Mouse (Mus musculus): Measurements from ENCODE around the gene Dnah8. TPM values are rescaled to one million over a fixed set of nuclear protein-coding genes. Genes with fewer than 3 reads are reported as not detected.
"Not testable (repeated sequence)": the region's sequence is repeated elsewhere in the genome, so short reads cannot be mapped to it uniquely, and the experiment has no call there.

Gene Dnah8
- 2.4 and 3.1 TPM in 2 replicates for polyA plus RNA-seq (2016; fragmentation: Nextera tagmentation; extraction: Ambion mirVana)

DNA sequence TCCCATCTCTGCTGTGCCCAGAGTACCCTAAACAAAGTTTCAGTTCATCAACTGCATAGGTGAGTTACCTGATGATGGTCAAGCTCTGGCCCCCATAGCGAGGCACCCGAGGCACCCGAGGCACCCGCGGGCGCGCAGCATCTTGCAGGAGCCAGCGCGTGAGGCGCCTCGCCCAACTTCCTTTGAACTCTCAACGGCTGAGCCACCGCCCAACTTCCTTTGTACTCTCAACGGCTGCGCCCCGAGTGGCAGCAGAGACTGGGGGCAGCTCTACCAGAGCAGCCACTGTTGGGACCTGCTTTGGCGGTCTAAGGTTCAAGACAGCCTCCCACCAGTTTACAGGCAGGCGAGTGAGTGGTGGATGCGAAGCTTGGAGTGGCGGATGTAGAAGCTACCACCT lies at the start of gene Dnah8:
TSS of gene Dnah8 (plus strand) at position 223 of the 400 bp plus-strand sequence.
- H3K36me3 ChIP-seq; H3K27me3 ChIP-seq (replicated peaks); H3K4me1 ChIP-seq; H3K4me3 ChIP-seq; H3K9ac ChIP-seq; H3K9me3 ChIP-seq (replicated peaks); H3K27ac ChIP-seq: not testable (repeated sequence)
- no CpG with 5 or more reads among the region's 20 CpGs for WGBS (ENCODE audit: insufficient replicate concordance)
- ATAC-seq, result peak; percentile 71
- H3K4me2 ChIP-seq, result 0 out of 2 replicates have a peak within 1 kb of the TSS, but pooled peaks have one; percentile 27

DNA sequence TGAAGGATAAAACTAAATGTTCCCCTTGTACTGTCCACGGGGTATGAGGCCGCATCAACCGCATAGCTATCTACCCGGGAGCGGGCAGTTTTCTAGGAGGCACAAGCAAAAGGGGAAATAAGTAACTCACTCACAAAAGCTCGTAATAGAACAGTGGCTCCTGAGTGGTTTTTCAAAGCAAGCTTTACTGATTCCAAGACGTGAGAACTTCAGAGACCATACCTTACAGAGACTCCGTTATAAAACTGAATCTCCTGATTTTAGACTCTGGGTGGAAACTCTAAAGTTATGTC lies 49.4 kb upstream of the Dnah8 start:
- WGBS (ENCODE audit: insufficient replicate concordance), result 21% methylated on average over 8 of the region's 8 CpGs
- Histone ChIP-seq H3K4me2 (peak overlapping the region; percentile 90), H3K36me3 (no peaks in the 10 kb centered on the region), H3K27me3 (replicated peaks) (no peaks in the 10 kb centered on the region), H3K9me3 (replicated peaks) (no peaks in the 10 kb centered on the region), H3K4me3 (peak overlapping the region; percentile 84), H3K27ac (peak overlapping the region; percentile 39), H3K9ac (peak overlapping the region; percentile 17; the same call in 1 of the 2 replicates), H3K4me1 (peaks cover 40% of the 10 kb centered on the region)
- ATAC-seq, result no peak

DNA sequence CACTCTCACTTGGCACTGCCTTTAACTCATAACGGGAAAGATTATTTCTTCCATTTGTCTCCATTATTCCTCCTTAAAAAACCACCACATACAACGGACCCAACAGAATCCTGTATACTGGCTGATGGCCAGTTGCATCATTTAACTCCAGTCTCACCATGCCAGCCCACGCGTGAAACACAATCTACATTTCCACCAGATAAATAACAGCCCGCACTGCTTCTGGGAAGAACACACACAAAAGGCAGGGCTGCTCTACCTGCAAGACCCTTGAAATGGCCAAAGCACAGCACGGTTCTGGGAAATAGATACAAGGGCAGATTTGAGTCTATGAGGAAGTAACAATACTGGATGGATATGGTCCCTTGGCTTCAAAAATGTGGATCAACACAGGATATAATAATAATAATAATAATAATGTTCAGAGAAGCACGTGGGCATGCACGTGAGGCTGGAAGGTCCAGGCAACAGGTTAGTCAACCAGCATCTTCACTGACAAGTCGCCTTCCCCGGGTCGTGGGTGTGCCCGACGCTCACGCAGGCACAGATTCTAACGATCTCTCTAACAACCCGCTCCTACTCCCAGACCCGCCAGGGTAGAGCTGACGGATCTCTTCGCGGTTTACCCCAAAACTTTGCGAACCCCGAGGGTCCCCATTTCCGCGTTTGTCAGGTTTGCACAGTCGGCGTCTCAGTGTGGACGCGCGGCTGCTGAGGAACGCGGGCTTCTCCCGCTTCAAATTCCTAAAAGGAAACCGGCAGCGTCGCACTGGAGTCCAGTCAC lies 48.8 kb upstream of the Dnah8 start:
- no peaks in the 10 kb centered on the region for H3K36me3 ChIP-seq
- H3K27ac ChIP-seq, result peak overlapping the region; percentile 76
- peak overlapping the region; percentile 90 for H3K4me2 ChIP-seq
- ATAC-seq, result 0 out of 2 replicates have a peak, but pooled peaks have one; percentile 19
- H3K9ac ChIP-seq, result peak overlapping the region; percentile 80
- peaks cover 34% of the 10 kb centered on the region for H3K4me1 ChIP-seq
- no peaks in the 10 kb centered on the region for H3K9me3 ChIP-seq (replicated peaks)
- peak overlapping the region; percentile 84 for H3K4me3 ChIP-seq
- WGBS (ENCODE audit: insufficient replicate concordance), result 4% methylated on average over 35 of the region's 35 CpGs
- H3K27me3 ChIP-seq (replicated peaks), result no peaks in the 10 kb centered on the region

DNA sequence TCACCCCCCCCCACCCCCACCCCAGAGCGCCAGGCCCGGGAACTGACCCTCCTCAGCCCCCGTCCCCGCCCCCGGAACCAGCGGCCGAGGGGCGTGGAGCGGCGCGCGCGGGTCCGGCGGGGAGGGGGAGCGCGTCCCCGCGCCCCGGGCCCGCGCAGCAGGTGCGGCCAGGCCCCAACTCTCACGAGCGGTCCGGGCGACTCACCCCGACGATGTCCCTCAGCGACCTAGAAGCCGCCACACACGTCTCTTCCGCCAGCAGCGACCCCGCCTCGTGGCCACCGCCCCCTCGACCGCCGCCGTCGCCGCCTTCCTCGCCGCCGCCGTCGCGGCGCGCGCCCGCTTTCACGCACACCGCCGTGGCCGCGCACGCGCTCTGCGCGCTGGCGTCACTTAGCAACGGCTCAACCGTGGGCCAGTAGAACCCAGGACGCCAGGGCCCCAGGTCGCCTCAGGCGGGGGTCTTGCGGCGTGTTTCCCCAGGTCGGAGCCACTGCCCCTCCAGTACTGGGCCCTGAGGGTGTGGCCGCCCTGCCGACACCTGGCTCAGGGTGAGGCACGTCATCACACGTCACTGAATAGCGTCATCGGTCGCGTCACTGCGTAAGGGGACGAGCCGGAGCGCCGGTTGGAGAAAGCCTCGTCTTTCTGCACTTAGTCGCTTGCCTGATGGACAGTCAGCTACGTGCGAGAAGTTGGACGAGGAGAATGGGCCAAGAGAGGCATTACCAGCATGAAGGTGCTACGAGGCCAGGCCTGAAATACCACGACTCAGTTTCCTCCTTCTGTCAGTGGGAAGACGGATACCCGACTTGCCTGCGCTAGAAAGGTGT lies 48.0 kb upstream of the Dnah8 start, which contains the start of gene Btbd9:
TSS of gene Btbd9 (minus strand) at position 548 of the 833 bp plus-strand sequence.
- Histone ChIP-seq H3K4me1 (peaks cover 26% of the 10 kb centered on the region), H3K4me3 (peak within 1 kb of the TSS; percentile 84), H3K9ac (peak within 1 kb of the TSS; percentile 80), H3K27ac (peak within 1 kb of the TSS; percentile 76), H3K36me3 (no peaks in the 10 kb centered on the region), H3K27me3 (replicated peaks) (no peaks in the 10 kb centered on the region), H3K9me3 (replicated peaks) (no peaks in the 10 kb centered on the region), H3K4me2 (peak within 1 kb of the TSS; percentile 90)
- peak; percentile 91 for ATAC-seq
- under 1% methylated on average over 88 of the region's 94 CpGs for WGBS (ENCODE audit: insufficient replicate concordance)

DNA sequence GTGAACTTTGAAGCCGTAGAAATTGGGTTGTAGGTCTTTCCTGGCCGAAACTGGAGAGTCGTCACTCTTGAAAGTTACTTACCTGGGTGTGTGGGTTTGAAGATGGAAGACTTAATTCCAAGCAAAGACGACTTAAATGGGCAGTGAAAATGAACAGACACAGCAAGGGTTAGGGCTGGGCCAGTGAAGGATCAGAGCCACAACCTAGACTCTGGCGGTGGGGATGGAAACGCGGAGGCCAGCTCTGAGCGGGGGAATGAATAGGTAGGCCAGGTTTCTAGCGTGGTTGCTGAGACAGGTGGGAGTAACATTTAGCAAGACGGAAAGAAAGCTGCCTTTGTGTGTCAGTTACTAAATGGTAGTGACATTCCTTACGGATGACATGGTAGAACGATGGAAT lies 47.2 kb upstream of the Dnah8 start:
- peak overlapping the region; percentile 80 for H3K9ac ChIP-seq
- WGBS (ENCODE audit: insufficient replicate concordance), result 50% methylated on average over 12 of the region's 12 CpGs
- no peak for ATAC-seq
- peak overlapping the region; percentile 90 for H3K4me2 ChIP-seq
- H3K9me3 ChIP-seq (replicated peaks), result no peaks in the 10 kb centered on the region
- peak overlapping the region; percentile 84 for H3K4me3 ChIP-seq
- peaks cover 26% of the 10 kb centered on the region for H3K4me1 ChIP-seq
- H3K27ac ChIP-seq, result peak overlapping the region; percentile 76
- no peaks in the 10 kb centered on the region for H3K36me3 ChIP-seq
- H3K27me3 ChIP-seq (replicated peaks), result no peaks in the 10 kb centered on the region

DNA sequence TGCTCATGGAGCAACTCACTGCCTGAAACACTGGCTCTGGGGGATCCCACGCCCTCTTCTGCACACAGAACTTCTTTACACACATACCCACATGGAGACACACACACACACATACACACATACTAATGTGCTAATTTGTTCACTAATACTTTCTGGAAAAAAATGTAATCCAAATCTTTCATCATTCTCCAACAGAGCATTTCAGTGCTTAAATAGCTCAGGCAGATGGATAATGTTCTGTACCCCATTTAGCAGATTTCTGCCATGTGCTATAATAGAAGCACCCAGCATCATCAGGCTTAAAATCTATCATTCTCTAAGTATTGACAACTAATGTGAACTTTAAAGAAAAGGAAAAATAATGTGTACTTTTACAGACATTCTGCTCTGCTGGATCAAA lies 43.4 kb upstream of the Dnah8 start:
- 45% methylated on average over 1 of the region's 1 CpGs for WGBS (ENCODE audit: insufficient replicate concordance)
- H3K4me3 ChIP-seq, result no peak overlapping the region
- H3K4me1 ChIP-seq, result peaks cover 10% of the 10 kb centered on the region
- H3K27me3 ChIP-seq (replicated peaks), result no peaks in the 10 kb centered on the region
- no peak overlapping the region for H3K4me2 ChIP-seq
- no peak overlapping the region for H3K9ac ChIP-seq
- ATAC-seq, result no peak
- no peaks in the 10 kb centered on the region for H3K9me3 ChIP-seq (replicated peaks)
- no peak overlapping the region for H3K27ac ChIP-seq
- H3K36me3 ChIP-seq, result no peaks in the 10 kb centered on the region

DNA sequence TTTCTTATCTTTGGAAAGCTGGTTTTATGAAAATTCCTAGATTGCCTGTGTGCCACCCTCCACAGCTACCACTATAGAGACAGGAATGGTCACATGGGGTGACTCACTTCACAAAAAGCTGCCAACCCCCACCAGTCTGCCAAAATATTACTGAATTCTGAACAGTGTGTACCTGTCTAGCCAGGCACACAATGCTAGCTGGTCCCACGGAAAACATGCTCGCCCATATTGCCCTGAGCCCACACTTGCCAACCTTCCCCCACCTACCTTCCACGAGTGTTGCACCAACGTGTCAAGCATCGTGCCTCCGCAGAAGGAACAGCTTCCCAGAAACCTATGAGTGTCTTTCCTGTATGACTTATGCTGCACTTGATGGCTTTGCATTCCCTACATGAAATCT lies 43.0 kb upstream of the Dnah8 start:
- no peak for ATAC-seq
- WGBS (ENCODE audit: insufficient replicate concordance), result 74% methylated on average over 6 of the region's 6 CpGs
- H3K27ac ChIP-seq, result no peak overlapping the region

DNA sequence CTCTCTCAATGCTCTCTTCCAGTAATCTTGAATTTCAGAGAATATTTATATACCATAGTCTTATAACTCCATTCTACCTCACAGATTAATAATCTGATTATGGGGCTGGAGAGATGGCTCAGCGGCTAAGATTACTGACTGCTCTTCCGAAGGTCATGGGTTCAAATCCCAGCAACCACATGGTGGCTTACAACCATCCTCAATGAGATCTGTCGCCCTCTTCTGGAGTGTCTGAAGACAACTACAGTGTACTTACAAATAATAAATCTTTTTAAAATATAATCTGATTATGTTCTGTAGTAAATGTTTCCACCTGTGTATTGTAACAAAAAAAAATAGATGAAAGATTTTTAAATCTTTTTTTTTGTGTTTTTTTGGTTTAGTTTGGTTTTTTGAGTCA lies 41.8 kb upstream of the Dnah8 start:
- no peak overlapping the region for H3K9ac ChIP-seq
- no peak overlapping the region for H3K4me3 ChIP-seq
- 74% methylated on average over 3 of the region's 3 CpGs for WGBS (ENCODE audit: insufficient replicate concordance)

More for the DNA sequence above, 43.0 kb upstream of the Dnah8 start:
- Histone ChIP-seq H3K9me3 (replicated peaks) (no peaks in the 10 kb centered on the region), H3K4me2 (no peak overlapping the region), H3K4me3 (no peak overlapping the region), H3K36me3 (no peaks in the 10 kb centered on the region), H3K4me1 (peaks cover 10% of the 10 kb centered on the region), H3K27me3 (replicated peaks) (no peaks in the 10 kb centered on the region), H3K9ac (no peak overlapping the region)

DNA sequence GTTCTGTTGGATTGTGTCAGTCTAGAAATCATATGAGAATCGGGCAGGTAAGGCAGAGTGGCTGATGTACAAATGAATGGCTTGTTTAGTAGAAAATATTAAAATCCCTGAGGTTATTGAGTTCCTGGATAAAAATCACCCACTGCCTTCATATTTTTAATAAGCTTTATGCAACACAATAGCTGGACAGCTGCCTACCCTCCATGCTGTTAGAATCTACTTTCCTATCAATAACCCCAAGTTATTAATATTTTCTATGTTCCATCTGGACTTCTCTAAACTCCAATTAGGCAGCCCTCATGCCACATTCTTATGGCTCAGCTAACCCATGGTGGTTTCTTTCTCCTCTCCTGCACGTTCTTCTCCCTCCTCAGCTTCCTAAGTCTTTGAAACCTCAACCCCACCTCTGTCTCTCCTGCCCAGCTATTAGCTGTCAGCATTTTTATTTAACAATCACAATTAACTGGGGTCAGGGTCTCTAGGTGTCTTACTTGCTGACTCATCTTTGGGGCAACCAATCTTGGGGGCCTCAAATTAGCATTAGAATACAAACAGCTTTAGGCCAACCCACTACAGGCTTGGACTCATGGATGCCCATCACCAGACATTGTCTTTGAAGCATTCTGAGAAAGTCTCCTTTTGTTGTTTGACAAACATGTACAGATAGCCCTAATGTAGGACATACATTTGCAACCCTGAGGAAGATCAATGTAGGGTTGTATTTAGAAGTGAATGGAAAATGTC lies 40.7 kb upstream of the Dnah8 start:
- H3K27me3 ChIP-seq (replicated peaks), result no peaks in the 10 kb centered on the region
- H3K36me3 ChIP-seq, result no peaks in the 10 kb centered on the region
- no peaks in the 10 kb centered on the region for H3K4me1 ChIP-seq
- H3K27ac ChIP-seq, result no peak overlapping the region
- 52% methylated on average over 2 of the region's 2 CpGs for WGBS (ENCODE audit: insufficient replicate concordance)
- H3K9ac ChIP-seq, result no peak overlapping the region
- H3K4me2 ChIP-seq, result no peak overlapping the region
- H3K9me3 ChIP-seq (replicated peaks), result no peaks in the 10 kb centered on the region
- no peak overlapping the region for H3K4me3 ChIP-seq
- ATAC-seq, result no peak

More for the DNA sequence above, 41.8 kb upstream of the Dnah8 start:
- Histone ChIP-seq H3K36me3 (no peaks in the 10 kb centered on the region), H3K9me3 (replicated peaks) (no peaks in the 10 kb centered on the region), H3K27ac (no peak overlapping the region), H3K4me1 (peaks cover 1% of the 10 kb centered on the region), H3K4me2 (no peak overlapping the region), H3K27me3 (replicated peaks) (no peaks in the 10 kb centered on the region)
- ATAC-seq, result no peak

DNA sequence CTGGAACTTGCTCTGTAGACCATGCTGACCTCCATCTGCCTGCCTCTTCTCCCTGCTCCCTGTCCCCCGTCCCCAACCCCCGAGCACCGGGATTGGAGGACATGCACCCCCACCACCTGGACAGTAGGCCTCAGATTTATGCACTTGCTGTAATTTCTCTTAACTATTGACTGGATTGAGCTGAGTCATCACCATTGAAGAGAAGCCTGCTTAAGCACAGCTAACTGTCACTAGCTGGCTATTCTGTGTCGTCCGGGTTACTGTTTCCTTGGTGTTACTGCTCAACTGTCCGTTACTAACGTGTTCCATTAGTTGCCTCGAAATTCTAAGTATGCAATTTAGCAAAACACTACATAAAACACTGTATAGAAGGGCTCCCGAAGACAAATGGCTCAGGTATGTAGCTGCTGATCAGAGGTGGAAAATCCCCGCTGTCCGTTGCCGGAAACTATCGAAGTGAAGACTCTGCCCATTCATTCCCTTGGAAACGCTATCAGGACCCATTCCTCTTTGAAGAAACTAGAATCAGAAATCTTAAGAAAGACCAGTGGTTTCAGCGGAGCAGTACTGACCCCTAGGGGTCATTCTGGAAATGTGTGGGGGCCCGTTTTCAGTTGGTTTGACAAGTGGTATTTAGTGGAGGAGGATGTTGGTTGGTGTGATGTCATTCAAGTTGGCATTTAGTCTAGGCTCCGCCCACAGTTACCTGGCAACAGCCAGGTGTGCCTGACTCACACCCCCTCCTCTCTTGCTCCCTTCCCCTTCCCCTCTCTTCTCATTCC lies 33.5 kb upstream of the Dnah8 start:
- Histone ChIP-seq H3K9ac (no peak overlapping the region), H3K27ac (no peak overlapping the region), H3K27me3 (replicated peaks) (no peaks in the 10 kb centered on the region), H3K4me3 (no peak overlapping the region), H3K4me2 (no peak overlapping the region), H3K9me3 (replicated peaks) (no peaks in the 10 kb centered on the region), H3K4me1 (0 out of 2 replicates have a peak, but pooled peaks cover 2% of the 10 kb centered on the region), H3K36me3 (peaks cover 45% of the 10 kb centered on the region)
- ATAC-seq, result no peak
- WGBS (ENCODE audit: insufficient replicate concordance), result 66% methylated on average over 17 of the region's 17 CpGs

DNA sequence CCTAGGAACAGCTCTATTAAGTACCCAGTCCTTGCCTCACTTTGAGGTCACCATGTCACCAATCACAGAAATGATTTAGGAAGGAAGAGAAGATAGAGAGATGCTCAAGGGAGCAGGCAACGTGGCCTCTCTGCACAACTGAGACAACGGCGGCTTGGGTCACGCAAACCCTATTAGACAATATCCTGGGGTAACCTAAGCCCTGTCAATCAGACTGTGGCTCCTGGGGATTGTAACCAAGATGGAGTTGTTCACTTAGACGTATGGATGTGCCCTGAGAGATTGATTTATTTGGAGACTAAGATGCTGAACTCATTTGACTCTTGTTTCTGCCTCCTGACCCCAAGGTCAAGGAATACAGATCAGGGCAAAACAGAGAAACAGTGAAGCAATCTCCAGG lies 29.7 kb upstream of the Dnah8 start:
- 80% methylated on average over 5 of the region's 5 CpGs for WGBS (ENCODE audit: insufficient replicate concordance)
- 0 out of 2 replicates have a peak, but pooled peaks cover 2% of the 10 kb centered on the region for H3K4me1 ChIP-seq
- no peak overlapping the region for H3K4me2 ChIP-seq
- no peak overlapping the region for H3K9ac ChIP-seq
- H3K27ac ChIP-seq, result no peak overlapping the region
- H3K9me3 ChIP-seq (replicated peaks), result no peaks in the 10 kb centered on the region; the same call in 1 of the 2 replicates
- H3K36me3 ChIP-seq, result peaks cover 82% of the 10 kb centered on the region
- H3K27me3 ChIP-seq (replicated peaks), result no peaks in the 10 kb centered on the region
- H3K4me3 ChIP-seq, result no peak overlapping the region
- ATAC-seq, result no peak
